Mouse (Mus musculus): ENCODE measurements around the gene Cdc34b.
A peak's percentile ranks its signal among the peaks of the same experiment; 100 is the strongest.

The Cdc34b gene

GRCm38 (mm10) chr11:94752946-94753713, 11.5 kb downstream of the Cdc34b start:
- no peak for DNase-seq

GRCm38 (mm10) chr11:94759916-94760315, 18.3 kb downstream of the Cdc34b start:
- DNase-seq, result no peak

- DNase-seq, result no peak
Observed at GRCm38 (mm10) chr11:94760364-94760763, 18.8 kb downstream of the Cdc34b start.

GRCm38 (mm10) chr11:94760799-94761198, 19.2 kb downstream of the Cdc34b start:
- DNase-seq, result no peak

- DNase-seq, result no peak
Observed at GRCm38 (mm10) chr11:94762281-94762680, 20.7 kb downstream of the Cdc34b start.

GRCm38 (mm10) chr11:94762775-94763174, 21.2 kb downstream of the Cdc34b start:
- DNase-seq, result peak; percentile 28

GRCm38 (mm10) chr11:94767241-94767640, 25.7 kb downstream of the Cdc34b start:
- DNase-seq, result no peak

- no peak for DNase-seq
Observed at GRCm38 (mm10) chr11:94772363-94773055, 30.9 kb downstream of the Cdc34b start.

GRCm38 (mm10) chr11:94773851-94774250, 32.3 kb downstream of the Cdc34b start:
- DNase-seq, result peak; percentile 64

- DNase-seq, result no peak
Observed at GRCm38 (mm10) chr11:94774887-94775497, 33.4 kb downstream of the Cdc34b start.

- DNase-seq, result no peak
Observed at GRCm38 (mm10) chr11:94782603-94783002, 41.0 kb downstream of the Cdc34b start, which contains the start of gene Tmem92. Gene Tmem92, minus strand, starts transcription at chr11:94782703.

GRCm38 (mm10) chr11:94785247-94785646, 43.7 kb downstream of the Cdc34b start:
- DNase-seq, result peak; percentile 86

- peak; percentile 30 for DNase-seq
Observed at GRCm38 (mm10) chr11:94791700-94792099, 50.1 kb downstream of the Cdc34b start.

Measured in thymus, postnatal 4 days (tissue).